Mouse (Mus musculus) myocyte (in vitro differentiated cells): ENCODE data around the gene Coro1c.

Source experiments
- E2F4 ChIP-seq: IDR thresholded peaks from one replicate; pipeline ENCODE4 v1.6.1; 2011; ENCODE audit warnings: mild to moderate bottlenecking, control low read depth, moderate library complexity; ENCODE audit not compliant: insufficient read depth
- POLR2A ChIP-seq: IDR thresholded peaks from one replicate; pipeline ENCODE4 v1.6.1; 2011; ENCODE audit warnings: low read depth, mild to moderate bottlenecking, control low read depth, moderate library complexity; ENCODE audit not compliant: insufficient read length
- USF1 ChIP-seq: IDR thresholded peaks from one replicate; pipeline ENCODE4 v1.6.1; 2011; ENCODE audit warnings: low read depth, mild to moderate bottlenecking, control low read depth, moderate library complexity

GRCm38 (mm10) chr5:113828481-113828880 is 80.1 kb downstream of the Coro1c start:
- TF ChIP-seq POLR2A (no peak), USF1 (no peak), E2F4 (no peak)
